Mouse (Mus musculus) intestine, embryonic 14.5 days (tissue): Measurements from ENCODE around the gene H2afx. TPM values are rescaled to one million over a fixed set of nuclear protein-coding genes. Genes with fewer than 3 reads are reported as not detected.
"Not testable (repeated sequence)": the region's sequence is repeated elsewhere in the genome, so short reads cannot be mapped to it uniquely, and the experiment has no call there.

Experiments
- ATAC-seq: fragments of 200-750 bp; cut with Nextera tagmentation; replicated peaks from 2 replicates; pipeline ENCODE4 v1.8.0; 2017; ENCODE audit warnings: low read depth, moderate number of reproducible peaks, moderate TSS enrichment, moderate library complexity; ENCODE audit not compliant: low FRiP score, low TSS enrichment
- DNase-seq: peaks from one replicate; pipeline ENCODE4 v3.0.0-alpha.2; 2018; ENCODE audit warnings: low spot score
- H3K27ac ChIP-seq: fragments of 300-500 bp; sonication (generic); 2 replicates; pipeline ENCODE4 v1.5.1; 2014; ENCODE audit warnings: low read depth, mild to moderate bottlenecking, control low read depth
- H3K27me3 ChIP-seq: fragments of 300-500 bp; sonication (generic); replicated peaks from 2 replicates; pipeline ENCODE4 v1.6.1; 2014; ENCODE audit warnings: low read length, control low read depth; ENCODE audit not compliant: control insufficient read depth, insufficient read depth
- H3K36me3 ChIP-seq: fragments of 300-500 bp; sonication (generic); 2 replicates; pipeline ENCODE4 v1.6.1; 2014; ENCODE audit warnings: low read length, control low read depth; ENCODE audit not compliant: control insufficient read depth, insufficient read depth
- H3K4me1 ChIP-seq: fragments of 300-500 bp; sonication (generic); replicated peaks from 2 replicates; pipeline ENCODE4 v1.6.1; 2014; ENCODE audit warnings: low read length, control low read depth, mixed read lengths; ENCODE audit not compliant: control insufficient read depth, insufficient read depth
- H3K4me2 ChIP-seq: fragments of 300-500 bp; sonication (generic); 2 replicates; pipeline ENCODE4 v1.6.1; 2014; ENCODE audit warnings: low read length
- H3K4me3 ChIP-seq: fragments of 300-500 bp; sonication (generic); 2 replicates; pipeline ENCODE4 v1.5.1; 2014; ENCODE audit warnings: low read depth, low read length, control low read depth, mixed read lengths
- H3K9ac ChIP-seq: fragments of 300-500 bp; sonication (generic); 2 replicates; pipeline ENCODE4 v1.6.1; 2014; ENCODE audit warnings: mild to moderate bottlenecking, low read length
- H3K9me3 ChIP-seq: fragments of 300-500 bp; sonication (generic); 2 replicates; pipeline ENCODE4 v1.6.1; 2016; ENCODE audit warnings: low read length, control low read depth; ENCODE audit not compliant: control insufficient read depth
- WGBS: fragments of 180-500 bp; shearing (Covaris S2); extraction: QIAGEN DNeasy Blood & Tissue Kit; methylation state at CpG from one replicate; pipeline ENCODE4 v1.1.7; 2014; 5-methylcytosine and 5-hydroxymethylcytosine counted together
- microRNA-seq: library from miRNA; unstranded; fragments of <30 nt; microRNA quantifications from one replicate; pipeline ENCODE4, GENCODE M21; 2016
- polyA plus RNA-seq: library from polyadenylated mRNA; unstranded; fragments of >200 nt; fragmentation: Nextera tagmentation; extraction: Ambion mirVana; gene quantifications from 2 replicates; pipeline ENCODE4 v1.2.1, GENCODE M21; 2014

H2afx gene
- polyA plus RNA-seq, 1 experiment from 2014 or later, result 302 TPM

- not testable (repeated sequence) for DNase-seq, H3K27ac ChIP-seq, ATAC-seq, H3K4me2 ChIP-seq, H3K4me1 ChIP-seq, H3K9ac ChIP-seq, H3K27me3 ChIP-seq, H3K4me3 ChIP-seq, H3K9me3 ChIP-seq
- WGBS, result 81% methylated on average over 2 of the region's 2 CpGs
- peaks cover 16% of the 10 kb centered on the region for H3K36me3 ChIP-seq
These were observed 42.8 kb downstream of the H2afx start for GRCm38 (mm10) chr9:44377335-44377734.

- no peak for ATAC-seq
- Histone ChIP-seq H3K27ac (peak overlapping the region; percentile 82; the same call in 1 of the 2 replicates), H3K36me3 (peaks cover 25% of the 10 kb centered on the region), H3K9me3 (no peaks in the 10 kb centered on the region), H3K27me3 (no peaks in the 10 kb centered on the region), H3K4me3 (peak overlapping the region; percentile 92), H3K4me1 (peaks cover 9% of the 10 kb centered on the region), H3K9ac (peak overlapping the region; percentile 82), H3K4me2 (peak overlapping the region; percentile 74)
- no peak for DNase-seq
- WGBS, result 86% methylated on average over 5 of the region's 5 CpGs
These were observed 43.7 kb downstream of the H2afx start for GRCm38 (mm10) chr9:44378153-44378730.

DNA sequence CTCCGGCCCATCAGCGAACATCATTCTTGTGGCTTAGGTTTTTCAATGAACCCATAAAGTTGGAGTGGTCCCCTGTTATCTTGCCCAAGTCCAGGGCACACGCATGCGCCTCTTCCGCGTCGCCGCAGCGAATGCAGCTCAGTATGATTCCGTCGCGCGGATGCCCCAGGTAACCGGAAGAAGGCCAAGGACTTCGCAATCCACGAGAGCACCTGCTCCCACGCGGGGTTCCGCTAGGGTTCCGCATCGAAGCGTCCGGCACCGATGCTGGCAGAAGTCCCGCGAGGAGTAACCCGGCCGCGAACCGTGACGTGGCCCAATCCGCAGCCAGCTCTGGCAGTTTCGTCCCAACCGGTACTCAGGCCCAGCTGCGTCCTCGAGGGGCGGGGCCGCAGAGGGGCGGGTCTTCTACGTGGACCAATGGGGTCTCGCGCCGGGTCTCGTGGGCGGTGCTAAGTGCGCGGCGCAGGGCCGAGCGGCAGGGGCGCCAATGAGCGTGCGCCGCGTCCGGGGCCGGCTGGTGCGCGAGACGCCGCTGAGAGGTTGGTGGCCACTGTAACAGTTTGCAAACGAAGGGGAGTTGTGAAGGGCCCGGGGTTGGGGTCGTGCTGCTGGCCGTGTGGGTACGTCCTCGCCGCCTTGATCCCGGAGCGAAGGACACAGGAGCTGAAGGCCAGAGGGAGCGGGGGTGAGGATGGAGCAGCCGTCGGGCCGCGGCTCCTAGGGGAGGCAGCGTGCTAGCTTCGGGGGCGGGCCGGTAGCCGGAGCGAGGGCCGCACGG lies 44.8 kb downstream of the H2afx start, which contains the start of gene Hyou1:
Gene Hyou1 (plus strand): TSS at position 437 of the 781 bp plus-strand sequence.
- Histone ChIP-seq H3K4me2 (peak within 1 kb of the TSS; percentile 74), H3K36me3 (peaks cover 35% of the 10 kb centered on the region), H3K27ac (peak within 1 kb of the TSS; percentile 82), H3K27me3 (no peaks in the 10 kb centered on the region), H3K4me3 (peak within 1 kb of the TSS; percentile 92), H3K9ac (peak within 1 kb of the TSS; percentile 93), H3K9me3 (no peaks in the 10 kb centered on the region), H3K4me1 (peaks cover 9% of the 10 kb centered on the region)
- WGBS, result under 1% methylated on average over 79 of the region's 83 CpGs
- peak; percentile 100 for DNase-seq
- ATAC-seq, result peak; percentile 98

GRCm38 (mm10) chr9:44379862-44380261 lies 45.4 kb downstream of the H2afx start:
- Histone ChIP-seq H3K36me3 (peaks cover 41% of the 10 kb centered on the region), H3K27ac (peak overlapping the region; percentile 78), H3K9me3 (no peaks in the 10 kb centered on the region), H3K9ac (peak overlapping the region; percentile 93), H3K4me1 (peaks cover 9% of the 10 kb centered on the region), H3K4me2 (peak overlapping the region; percentile 74), H3K4me3 (peak overlapping the region; percentile 92), H3K27me3 (no peaks in the 10 kb centered on the region)
- DNase-seq (no peak), ATAC-seq (peak; percentile 21; the same call in 1 of the 2 replicates)
- 7% methylated on average over 15 of the region's 15 CpGs for WGBS

GRCm38 (mm10) chr9:44384596-44384995 lies 50.1 kb downstream of the H2afx start:
- H3K27me3 ChIP-seq, result no peaks in the 10 kb centered on the region
- DNase-seq (no peak), ATAC-seq (no peak)
- H3K9ac ChIP-seq, result no peak overlapping the region
- WGBS, result 90% methylated on average over 13 of the region's 13 CpGs
- H3K27ac ChIP-seq, result no peak overlapping the region
- H3K4me1 ChIP-seq, result peaks cover 6% of the 10 kb centered on the region
- H3K4me3 ChIP-seq, result no peak overlapping the region
- H3K36me3 ChIP-seq, result peaks cover 89% of the 10 kb centered on the region
- no peaks in the 10 kb centered on the region for H3K9me3 ChIP-seq
- H3K4me2 ChIP-seq, result no peak overlapping the region

Small RNAs within 50 kb of the gene (microRNA-seq; reads per million reads assigned to microRNA genes)
- not detected for gene Gm44335

Other genes starting within 250 kb of the H2afx start
- 0.18 TPM in 1 of 2 replicates, not detected in the other for gene Mfrp, start 233.0 kb upstream of the H2afx start, polyA plus RNA-seq
- gene C1qtnf5, start 227.4 kb upstream of the H2afx start, polyA plus RNA-seq, result 3.2 and 3.4 TPM in 2 replicates
- 0.14 and 0.36 TPM in 2 replicates for gene Gm49380, start 221.2 kb upstream of the H2afx start, polyA plus RNA-seq
- 70.2 and 75.7 TPM in 2 replicates for gene Rnf26, start 221.2 kb upstream of the H2afx start, polyA plus RNA-seq
- gene Mcam, start 200.2 kb upstream of the H2afx start, polyA plus RNA-seq, result 47.9 and 49.7 TPM in 2 replicates
- gene Cbl, start 100.6 kb upstream of the H2afx start, polyA plus RNA-seq, result 18.1 and 19.9 TPM in 2 replicates
- gene Ccdc153, start 94.0 kb upstream of the H2afx start, polyA plus RNA-seq, result not detected in 2 replicates
- 3.1 TPM in 2 replicates for gene Pdzd3, start 83.2 kb upstream of the H2afx start, polyA plus RNA-seq
- 6.3 and 7.0 TPM in 2 replicates for gene Nlrx1, start 66.1 kb upstream of the H2afx start, polyA plus RNA-seq
- 3.6 and 4.1 TPM in 2 replicates for gene Abcg4, start 46.1 kb upstream of the H2afx start, polyA plus RNA-seq
- gene Hinfp, start 29.0 kb upstream of the H2afx start, polyA plus RNA-seq, result 18.5 and 22.9 TPM in 2 replicates
- 5.7 and 5.8 TPM in 2 replicates for gene C2cd2l, start 14.4 kb upstream of the H2afx start, polyA plus RNA-seq
- 45.4 and 46.2 TPM in 2 replicates for gene Dpagt1, start 8.7 kb upstream of the H2afx start, polyA plus RNA-seq
- 122 and 128 TPM in 2 replicates for gene Hmbs, start 9.5 kb downstream of the H2afx start, polyA plus RNA-seq
- gene Vps11, start 27.0 kb downstream of the H2afx start, polyA plus RNA-seq, result 25.3 and 29.5 TPM in 2 replicates
- 28.4 and 37.0 TPM in 2 replicates for gene Hyou1, start 44.8 kb downstream of the H2afx start, polyA plus RNA-seq
- 37.8 and 38.1 TPM in 2 replicates for gene Slc37a4, start 62.2 kb downstream of the H2afx start, polyA plus RNA-seq
- 2,858 and 3,005 TPM in 2 replicates for gene Rps25, start 72.4 kb downstream of the H2afx start, polyA plus RNA-seq
- 113 and 120 TPM in 2 replicates for gene Trappc4, start 72.9 kb downstream of the H2afx start, polyA plus RNA-seq
- 27.1 and 29.3 TPM in 2 replicates for gene Ccdc84, start 83.9 kb downstream of the H2afx start, polyA plus RNA-seq
- gene Foxr1, start 106.4 kb downstream of the H2afx start, polyA plus RNA-seq, result not detected in 2 replicates
- 2.1 and 2.3 TPM in 2 replicates for gene Upk2, start 120.3 kb downstream of the H2afx start, polyA plus RNA-seq
- 10.2 TPM in 2 replicates for gene Bcl9l, start 148.1 kb downstream of the H2afx start, polyA plus RNA-seq
- gene Cxcr5, start 227.2 kb downstream of the H2afx start, polyA plus RNA-seq, result 0.82 and 0.89 TPM in 2 replicates